Mouse (Mus musculus) CH12.LX (cell line): ENCODE measurements around the gene C130050O18Rik.

Experiments used
- CHD1 ChIP-seq: IDR thresholded peaks from 2 replicates; pipeline ENCODE4 v1.6.1; 2012; ENCODE audit warnings: low read depth, low read length, improper control_type of control experiment, inconsistent platforms
- CHD2 ChIP-seq: IDR thresholded peaks from 2 replicates; pipeline ENCODE4 v1.6.1; 2011; ENCODE audit warnings: low read length, improper control_type of control experiment
- CTCF ChIP-seq, 2 experiments: IDR thresholded peaks in 1 of 2; conservative IDR thresholded peaks in 1 of 2; 2 replicates each; pipeline ENCODE4 v1.5.1; 2011 to 2012; ENCODE audit warnings: low read depth in 2 of 2, low read length in 2 of 2, improper control_type of control experiment in 1 of 2, inconsistent platforms in 1 of 2, mild to moderate bottlenecking in 1 of 2, moderate library complexity in 1 of 2
- ELF1 ChIP-seq: IDR thresholded peaks from 2 replicates; pipeline ENCODE4 v1.6.1; 2014; ENCODE audit warnings: low read depth, mild to moderate bottlenecking, inconsistent platforms, low read length, improper control_type of control experiment
- EP300 ChIP-seq: IDR thresholded peaks from 2 replicates; pipeline ENCODE4 v1.6.1; 2011; ENCODE audit warnings: low read length, improper control_type of control experiment
- JUND ChIP-seq: conservative IDR thresholded peaks from 2 replicates; pipeline ENCODE4 v1.6.1; 2011; ENCODE audit warnings: low read depth, low read length, improper control_type of control experiment
- MAFK ChIP-seq: IDR thresholded peaks from 2 replicates; pipeline ENCODE4 v1.6.1; 2011; ENCODE audit warnings: low read length, improper control_type of control experiment; ENCODE audit not compliant: insufficient replicate concordance
- MXI1 ChIP-seq: IDR thresholded peaks from 2 replicates; pipeline ENCODE4 v1.6.1; 2011; ENCODE audit warnings: mild to moderate bottlenecking, low read depth, low read length, improper control_type of control experiment
- POLR2A ChIP-seq: IDR thresholded peaks from 2 replicates; pipeline ENCODE4 v1.6.1; 2011; ENCODE audit warnings: low read depth, mild to moderate bottlenecking, improper control_type of control experiment, low read length
- SMC3 ChIP-seq: IDR thresholded peaks from 2 replicates; pipeline ENCODE4 v1.6.1; 2011; ENCODE audit warnings: low read depth, low read length, improper control_type of control experiment
- TCF12 ChIP-seq: IDR thresholded peaks from 2 replicates; pipeline ENCODE4 v1.6.1; 2014; ENCODE audit warnings: low read depth, mild to moderate bottlenecking, inconsistent platforms, low read length, improper control_type of control experiment
- USF2 ChIP-seq: conservative IDR thresholded peaks from 2 replicates; pipeline ENCODE4 v1.6.1; 2011; ENCODE audit warnings: low read depth, low read length, improper control_type of control experiment
- ZC3H11A ChIP-seq: IDR thresholded peaks from 2 replicates; pipeline ENCODE4 v1.6.1; 2012; ENCODE audit warnings: low read depth, mild to moderate bottlenecking, inconsistent platforms, low read length, improper control_type of control experiment
- ZMIZ1 ChIP-seq: IDR thresholded peaks from 2 replicates; pipeline ENCODE4 v1.6.1; 2012; ENCODE audit warnings: low read depth, mild to moderate bottlenecking, inconsistent platforms, low read length, improper control_type of control experiment

DNA sequence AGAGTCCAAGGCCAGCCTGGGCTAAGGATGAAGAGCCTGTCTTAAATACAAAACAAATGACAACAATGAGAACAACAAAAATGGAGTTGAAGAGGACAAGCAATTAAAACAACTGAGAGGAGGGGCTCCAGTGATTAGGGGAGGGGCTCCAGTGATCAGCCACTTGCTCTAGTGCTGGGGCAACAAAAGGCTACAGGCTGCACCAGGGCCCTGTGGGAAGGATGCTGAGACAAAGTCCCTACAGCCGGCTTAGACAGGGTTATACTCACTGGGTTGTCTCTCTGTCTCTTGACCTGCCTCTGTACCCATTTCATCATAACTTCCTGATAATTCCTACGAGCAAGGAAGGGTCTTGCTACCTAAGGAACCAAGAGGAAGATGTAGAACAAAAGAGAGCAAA, 13.0 kb downstream of the C130050O18Rik start:
- TF ChIP-seq CTCF (conservative IDR thresholded peaks at IDR 0.05 in 1 of 2, IDR thresholded peaks at IDR 0.05 in 1 of 2; ENCODE audit: low read depth in 2 of 2, low read length in 2 of 2) (no peak), EP300 (no peak), MAFK (no peak), POLR2A (no peak), ZC3H11A (no peak), CHD1 (no peak), CHD2 (no peak), ZMIZ1 (no peak), TCF12 (no peak), JUND (no peak), MXI1 (no peak), SMC3 (no peak), USF2 (no peak), ELF1 (no peak)
